Mouse (Mus musculus) midbrain, embryonic 14.5 days (tissue): Measurements from ENCODE around the gene Strn4. TPM values are rescaled to one million over a fixed set of nuclear protein-coding genes. Genes with fewer than 3 reads are reported as not detected.

Experiments
- ATAC-seq: fragments of 200-750 bp; cut with Nextera tagmentation; 2 replicates; pipeline ENCODE4 v1.8.0; 2017; ENCODE audit warnings: moderate number of reproducible peaks, moderate library complexity; ENCODE audit not compliant: low FRiP score, low TSS enrichment
- DNase-seq: peaks from one replicate; pipeline ENCODE4 v3.0.0-alpha.2; 2015
- H3K27ac ChIP-seq: fragments of 300-500 bp; sonication (generic); replicated peaks from 2 replicates; pipeline ENCODE4 v1.5.1; 2014; ENCODE audit warnings: mild to moderate bottlenecking, low read depth, low read length, moderate library complexity
- H3K27me3 ChIP-seq: fragments of 300-500 bp; sonication (generic); 2 replicates; pipeline ENCODE4 v1.6.1; 2014; ENCODE audit warnings: low read length, control low read depth, mixed read lengths; ENCODE audit not compliant: control insufficient read depth, insufficient read depth
- H3K36me3 ChIP-seq: fragments of 300-500 bp; sonication (generic); 2 replicates; pipeline ENCODE4 v1.6.1; 2014; ENCODE audit warnings: low read length, control low read depth; ENCODE audit not compliant: control insufficient read depth, insufficient read depth
- H3K4me1 ChIP-seq: fragments of 300-500 bp; sonication (generic); 2 replicates; pipeline ENCODE4 v1.6.1; 2014; ENCODE audit warnings: mild to moderate bottlenecking, antibody characterized with exemption, low read length, control low read depth; ENCODE audit not compliant: control insufficient read depth, insufficient read depth
- H3K4me2 ChIP-seq: fragments of 300-500 bp; sonication (generic); 2 replicates; pipeline ENCODE4 v1.6.1; 2014; ENCODE audit warnings: mild to moderate bottlenecking, low read length, moderate library complexity
- H3K4me3 ChIP-seq: fragments of 300-500 bp; sonication (generic); replicated peaks from 2 replicates; pipeline ENCODE4 v1.5.1; 2014; ENCODE audit warnings: low read depth, low read length
- H3K9ac ChIP-seq: fragments of 300-500 bp; sonication (generic); replicated peaks from 2 replicates; pipeline ENCODE4 v1.6.1; 2014; ENCODE audit warnings: mild to moderate bottlenecking, low read length, moderate library complexity
- H3K9me3 ChIP-seq: fragments of 300-500 bp; sonication (generic); 2 replicates; pipeline ENCODE4 v1.6.1; 2016; ENCODE audit warnings: low read length, control low read depth, mixed read lengths; ENCODE audit not compliant: control insufficient read depth
- WGBS: fragments of 180-500 bp; shearing (Covaris S2); extraction: QIAGEN DNeasy Blood & Tissue Kit; methylation state at CpG from one replicate; pipeline ENCODE4 v1.1.7; 2014; 5-methylcytosine and 5-hydroxymethylcytosine counted together
- polyA plus RNA-seq: library from polyadenylated mRNA; unstranded; fragments of >200 nt; fragmentation: Nextera tagmentation; extraction: Ambion mirVana; gene quantifications from 2 replicates; pipeline ENCODE4 v1.2.1, GENCODE M21; 2014

The Strn4 gene
- polyA plus RNA-seq, 1 experiment from 2014 or later: 213 TPM

GRCm38 (mm10) chr7:16851636-16852035, 35.9 kb downstream of the Strn4 start:
- no peak overlapping the region for H3K4me3 ChIP-seq
- no peaks in the 10 kb centered on the region for H3K9me3 ChIP-seq
- H3K4me2 ChIP-seq: no peak overlapping the region
- 95% methylated on average over 4 of the region's 4 CpGs for WGBS
- H3K27ac ChIP-seq: no peak overlapping the region
- no peaks in the 10 kb centered on the region for H3K4me1 ChIP-seq
- no peak for ATAC-seq
- peaks cover 59% of the 10 kb centered on the region for H3K36me3 ChIP-seq
- no peak overlapping the region for H3K9ac ChIP-seq
- H3K27me3 ChIP-seq: no peaks in the 10 kb centered on the region
- no peak for DNase-seq

GRCm38 (mm10) chr7:16853302-16853831, 37.7 kb downstream of the Strn4 start:
- Histone ChIP-seq H3K4me1 (no peaks in the 10 kb centered on the region), H3K27me3 (no peaks in the 10 kb centered on the region), H3K36me3 (peaks cover 63% of the 10 kb centered on the region), H3K9ac (no peak overlapping the region), H3K27ac (no peak overlapping the region), H3K9me3 (no peaks in the 10 kb centered on the region), H3K4me3 (no peak overlapping the region), H3K4me2 (no peak overlapping the region)
- no peak for DNase-seq
- no peak for ATAC-seq
- 91% methylated on average over 14 of the region's 14 CpGs for WGBS

- Histone ChIP-seq H3K27me3 (no peaks in the 10 kb centered on the region), H3K36me3 (peaks cover 34% of the 10 kb centered on the region), H3K27ac (no peak overlapping the region), H3K4me2 (no peak overlapping the region), H3K4me1 (no peaks in the 10 kb centered on the region), H3K9me3 (no peaks in the 10 kb centered on the region), H3K9ac (no peak overlapping the region), H3K4me3 (no peak overlapping the region)
- ATAC-seq (no peak), DNase-seq (peak; percentile 73)
- 15% methylated on average over 17 of the region's 17 CpGs for WGBS
These were observed 42.6 kb downstream of the Strn4 start for GRCm38 (mm10) chr7:16858336-16858735.

- Histone ChIP-seq H3K9me3 (no peaks in the 10 kb centered on the region), H3K4me1 (no peaks in the 10 kb centered on the region), H3K27ac (no peak overlapping the region), H3K27me3 (no peaks in the 10 kb centered on the region), H3K36me3 (peaks cover 31% of the 10 kb centered on the region), H3K4me3 (no peak overlapping the region), H3K9ac (no peak overlapping the region), H3K4me2 (no peak overlapping the region)
- DNase-seq (peak; percentile 81), ATAC-seq (no peak)
- 26% methylated on average over 5 of the region's 5 CpGs for WGBS
These were observed 44.4 kb downstream of the Strn4 start for GRCm38 (mm10) chr7:16859902-16860651.

- Histone ChIP-seq H3K36me3 (peaks cover 24% of the 10 kb centered on the region), H3K4me1 (no peaks in the 10 kb centered on the region), H3K4me2 (no peak overlapping the region), H3K9ac (no peak overlapping the region), H3K27ac (no peak overlapping the region), H3K4me3 (no peak overlapping the region), H3K9me3 (no peaks in the 10 kb centered on the region), H3K27me3 (no peaks in the 10 kb centered on the region)
- no peak for DNase-seq
- 84% methylated on average over 3 of the region's 3 CpGs for WGBS
- no peak for ATAC-seq
These were observed 51.8 kb downstream of the Strn4 start for GRCm38 (mm10) chr7:16867488-16867887.

GRCm38 (mm10) chr7:16869497-16869896, 53.8 kb downstream of the Strn4 start:
- Histone ChIP-seq H3K4me3 (peak overlapping the region; percentile 31), H3K9ac (peak overlapping the region; percentile 53; the same call in 1 of the 2 replicates), H3K27ac (peak overlapping the region; percentile 81), H3K4me2 (peak overlapping the region; percentile 54), H3K9me3 (no peaks in the 10 kb centered on the region), H3K27me3 (no peaks in the 10 kb centered on the region), H3K4me1 (no peaks in the 10 kb centered on the region), H3K36me3 (peaks cover 15% of the 10 kb centered on the region)
- peak; percentile 95 for ATAC-seq
- DNase-seq: peak; percentile 93
- 12% methylated on average over 16 of the region's 16 CpGs for WGBS

GRCm38 (mm10) chr7:16871600-16871999, 55.9 kb downstream of the Strn4 start:
- DNase-seq: no peak
- H3K4me1 ChIP-seq: peaks cover 8% of the 10 kb centered on the region
- ATAC-seq: no peak
- peaks cover 4% of the 10 kb centered on the region for H3K36me3 ChIP-seq
- no peaks in the 10 kb centered on the region for H3K9me3 ChIP-seq
- no peak overlapping the region for H3K4me2 ChIP-seq
- H3K27ac ChIP-seq: no peak overlapping the region
- no peaks in the 10 kb centered on the region for H3K27me3 ChIP-seq
- 85% methylated on average over 10 of the region's 10 CpGs for WGBS
- no peak overlapping the region for H3K9ac ChIP-seq
- no peak overlapping the region for H3K4me3 ChIP-seq

- ATAC-seq: no peak
- H3K4me3 ChIP-seq: no peak overlapping the region
These were observed 56.8 kb downstream of the Strn4 start for GRCm38 (mm10) chr7:16872478-16872877.

GRCm38 (mm10) chr7:16873392-16873791, 57.7 kb downstream of the Strn4 start:
- WGBS: 96% methylated on average over 4 of the region's 4 CpGs
- Histone ChIP-seq H3K9ac (no peak overlapping the region), H3K36me3 (peaks cover 4% of the 10 kb centered on the region), H3K9me3 (no peaks in the 10 kb centered on the region), H3K27me3 (no peaks in the 10 kb centered on the region), H3K4me1 (peaks cover 15% of the 10 kb centered on the region), H3K4me3 (no peak overlapping the region), H3K4me2 (peak overlapping the region; percentile 45; the same call in 1 of the 2 replicates), H3K27ac (no peak overlapping the region)
- DNase-seq: no peak
- no peak for ATAC-seq

More at GRCm38 (mm10) chr7:16872478-16872877, 56.8 kb downstream of the Strn4 start:
- Histone ChIP-seq H3K9ac (no peak overlapping the region), H3K27me3 (no peaks in the 10 kb centered on the region), H3K9me3 (no peaks in the 10 kb centered on the region), H3K36me3 (peaks cover 4% of the 10 kb centered on the region), H3K4me2 (no peak overlapping the region), H3K4me1 (peaks cover 15% of the 10 kb centered on the region), H3K27ac (no peak overlapping the region)
- 95% methylated on average over 9 of the region's 9 CpGs for WGBS
- DNase-seq: no peak
